ENCODE assay signal across 7 mouse cellular contexts in the genomic region with DNA sequence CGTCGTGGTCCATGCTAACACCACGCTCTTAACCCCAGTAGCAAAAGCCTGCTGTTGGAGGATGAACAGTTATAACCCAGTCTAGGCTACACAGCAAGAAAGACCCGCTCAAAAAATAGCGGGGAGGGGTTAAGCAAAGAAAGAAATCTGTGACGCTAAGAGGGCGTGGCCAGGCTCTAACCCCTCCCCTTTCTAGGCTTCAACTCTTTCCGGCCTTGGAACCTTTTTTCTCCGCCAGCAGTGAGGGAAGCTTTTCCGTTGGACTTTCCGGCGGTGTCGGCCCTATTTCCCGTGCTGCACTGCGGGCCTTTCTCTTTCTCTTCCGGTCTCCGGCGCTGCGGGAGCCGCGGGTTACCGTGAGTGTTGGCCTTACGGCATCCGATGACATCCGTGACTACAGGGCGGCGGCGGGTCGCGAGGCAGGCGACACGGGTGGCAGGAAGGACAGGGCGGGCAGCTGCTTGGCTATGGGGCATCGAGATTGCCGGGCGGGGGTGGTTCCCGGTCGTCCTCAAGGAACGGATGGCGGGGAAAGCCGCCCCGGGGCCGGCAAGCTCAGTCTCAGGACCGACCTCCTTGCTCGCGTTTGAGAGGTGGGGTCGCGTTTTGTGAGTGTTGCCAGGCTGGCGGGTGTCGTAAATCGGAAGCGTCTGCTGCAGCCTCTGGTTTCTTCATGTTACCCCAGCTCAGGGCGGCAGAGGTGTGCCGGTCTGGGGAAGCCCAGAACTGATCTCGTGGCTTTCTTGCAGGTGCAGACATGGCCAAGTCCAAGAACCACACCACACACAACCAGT. TPM values are rescaled to one million over a fixed set of nuclear protein-coding genes. Genes with fewer than 3 reads are reported as not detected.
A peak's percentile ranks its signal among the peaks of the same experiment; 100 is the strongest.
DNase-seq lines count a peak whose midpoint lies in the region; ATAC-seq lines count a peak whose summit lies in the region.

A gene (plus strand): TSS at position 234 of the 794 bp plus-strand sequence.

- H3K9me3 ChIP-seq in embryonic facial prominence, embryonic 11.5 days (replicated peaks; ENCODE audit: control insufficient read depth, low read length), result no peaks in the 10 kb centered on the region
- no peaks in the 10 kb centered on the region for H3K9me3 ChIP-seq in limb, embryonic 11.5 days (ENCODE audit: control insufficient read depth, low read length)
- no peaks in the 10 kb centered on the region for H3K9me3 ChIP-seq in midbrain, embryonic 14.5 days (ENCODE audit: control insufficient read depth, low read length)

- H3K27ac ChIP-seq in embryonic facial prominence, embryonic 11.5 days (replicated peaks; ENCODE audit: low read depth, low read length), result peak within 1 kb of the TSS; percentile 91
- peak within 1 kb of the TSS; percentile 95 for H3K27ac ChIP-seq in limb, embryonic 11.5 days (replicated peaks; ENCODE audit: low read depth, low read length)
- peak within 1 kb of the TSS; percentile 93 for H3K27ac ChIP-seq in midbrain, embryonic 14.5 days (replicated peaks; ENCODE audit: low read depth, low read length)

- H3K4me1 ChIP-seq in embryonic facial prominence, embryonic 11.5 days (ENCODE audit: control insufficient read depth, insufficient read depth, low read length), result no peaks in the 10 kb centered on the region
- peaks cover 10% of the 10 kb centered on the region; the same call in 1 of the 2 replicates for H3K4me1 ChIP-seq in limb, embryonic 11.5 days (ENCODE audit: control insufficient read depth, insufficient read depth, low read length)
- H3K4me1 ChIP-seq in midbrain, embryonic 14.5 days (ENCODE audit: control insufficient read depth, insufficient read depth, low read length), result peaks cover 6% of the 10 kb centered on the region

- no peaks in the 10 kb centered on the region for H3K27me3 ChIP-seq in embryonic facial prominence, embryonic 11.5 days (ENCODE audit: control insufficient read depth, insufficient read depth, low read length)
- H3K27me3 ChIP-seq in limb, embryonic 11.5 days (ENCODE audit: control insufficient read depth, insufficient read depth, low read length), result no peaks in the 10 kb centered on the region
- no peaks in the 10 kb centered on the region for H3K27me3 ChIP-seq in midbrain, embryonic 14.5 days (ENCODE audit: control insufficient read depth, insufficient read depth, low read length)

- peak within 1 kb of the TSS; percentile 93 for H3K4me3 ChIP-seq in embryonic facial prominence, embryonic 11.5 days (ENCODE audit: low read depth, low read length)
- peak within 1 kb of the TSS; percentile 92 for H3K4me3 ChIP-seq in limb, embryonic 11.5 days (ENCODE audit: low read depth, low read length)
- peak within 1 kb of the TSS; percentile 68 for H3K4me3 ChIP-seq in midbrain, embryonic 14.5 days (replicated peaks; ENCODE audit: low read depth, low read length)

- under 1% methylated on average over 55 of the region's 55 CpGs for WGBS in embryonic facial prominence, embryonic 11.5 days
- WGBS in limb, embryonic 11.5 days, result under 1% methylated on average over 55 of the region's 55 CpGs
- under 1% methylated on average over 55 of the region's 55 CpGs for WGBS in midbrain, embryonic 14.5 days

- peaks cover 10% of the 10 kb centered on the region for H3K36me3 ChIP-seq in embryonic facial prominence, embryonic 11.5 days (replicated peaks; ENCODE audit: control insufficient read depth, insufficient read depth, low read depth, low read length)
- peaks cover 19% of the 10 kb centered on the region for H3K36me3 ChIP-seq in limb, embryonic 11.5 days (ENCODE audit: control insufficient read depth, insufficient read depth, low read length)
- H3K36me3 ChIP-seq in midbrain, embryonic 14.5 days (ENCODE audit: control insufficient read depth, insufficient read depth, low read length), result peaks cover 35% of the 10 kb centered on the region

- ATAC-seq in embryonic facial prominence, embryonic 11.5 days (replicated peaks; ENCODE audit: insufficient number of reproducible peaks, low FRiP score, low TSS enrichment, low read depth), result peak; percentile 90
- ATAC-seq in limb, embryonic 11.5 days (ENCODE audit: insufficient number of reproducible peaks, low FRiP score, low TSS enrichment, low read depth), result peak; percentile 88
- peak; percentile 92 for ATAC-seq in midbrain, embryonic 14.5 days (ENCODE audit: low FRiP score, low TSS enrichment)

- DNase-seq in adrenal gland, postnatal 14 days, result peak; percentile 95
- DNase-seq in embryonic facial prominence, embryonic 11.5 days (ENCODE audit: low spot score), result peak; percentile 99
- DNase-seq in heart, adult 11 months, result peak; percentile 99
- peak; percentile 96 for DNase-seq in kidney, adult 18-20 months
- DNase-seq in limb, embryonic 11.5 days (ENCODE audit: low spot score), result peak; percentile 97
- peak; percentile 97 for DNase-seq in midbrain, embryonic 14.5 days
- peak; percentile 87 to 94 for DNase-seq in spleen, adult 18-20 months

- H3K9ac ChIP-seq in embryonic facial prominence, embryonic 11.5 days (replicated peaks; ENCODE audit: low read length), result peak within 1 kb of the TSS; percentile 93
- peak within 1 kb of the TSS; percentile 98 for H3K9ac ChIP-seq in limb, embryonic 11.5 days (ENCODE audit: low read length)
- peak within 1 kb of the TSS; percentile 88 for H3K9ac ChIP-seq in midbrain, embryonic 14.5 days (replicated peaks; ENCODE audit: low read length)

- peak within 1 kb of the TSS; percentile 70 for H3K4me2 ChIP-seq in embryonic facial prominence, embryonic 11.5 days (ENCODE audit: low read depth, low read length)
- peak within 1 kb of the TSS; percentile 80 for H3K4me2 ChIP-seq in limb, embryonic 11.5 days (ENCODE audit: low read depth, severe bottlenecking)
- peak within 1 kb of the TSS; percentile 94 for H3K4me2 ChIP-seq in midbrain, embryonic 14.5 days (ENCODE audit: low read length)

RNA-seq across cellular contexts. Expression of the gene that starts here (rescaled TPM):
- 490 and 599 TPM in 2 replicates for total RNA-seq in adrenal gland, postnatal 14 days (2021)
- 1,035 and 1,040 TPM in 2 replicates for polyA plus RNA-seq in embryonic facial prominence, embryonic 11.5 days (2014; fragmentation: Nextera tagmentation; extraction: Ambion mirVana)
- 1,049 and 1,075 TPM in 2 replicates for polyA plus RNA-seq in limb, embryonic 11.5 days (2014; fragmentation: Nextera tagmentation; extraction: Ambion mirVana)
- polyA plus RNA-seq in midbrain, embryonic 14.5 days (2014; fragmentation: Nextera tagmentation; extraction: Ambion mirVana), result 708 and 777 TPM in 2 replicates

Comparison
In these comparisons a context has a peak if more than half of its experiments do, and no peak if none do; other contexts are left out.
1. Peak in every context shown above with its lines: DNase-seq, ATAC-seq, H3K4me3 ChIP-seq and H3K27ac ChIP-seq.